Mouse (Mus musculus): Measurements from ENCODE around the gene Zfp317.
"Not testable (repeated sequence)": the region's sequence is repeated elsewhere in the genome, so short reads cannot be mapped to it uniquely, and the experiment has no call there.

- not testable (repeated sequence) for TF ChIP-seq CTCF (IDR thresholded peaks at IDR 0.05; ENCODE audit: borderline replicate concordance, extremely low read depth, insufficient read depth, insufficient read length); POLR2A (IDR thresholded peaks at IDR 0.05; ENCODE audit: borderline replicate concordance, extremely low read depth, insufficient read depth, insufficient read length, poor library complexity, severe bottlenecking)
Observed at GRCm38 (mm10) chr9:19694285-19694684, 72.4 kb downstream of the Zfp317 start.
